Mouse (Mus musculus): Measurements from ENCODE around the gene Stk39.

The Stk39 gene

DNA sequence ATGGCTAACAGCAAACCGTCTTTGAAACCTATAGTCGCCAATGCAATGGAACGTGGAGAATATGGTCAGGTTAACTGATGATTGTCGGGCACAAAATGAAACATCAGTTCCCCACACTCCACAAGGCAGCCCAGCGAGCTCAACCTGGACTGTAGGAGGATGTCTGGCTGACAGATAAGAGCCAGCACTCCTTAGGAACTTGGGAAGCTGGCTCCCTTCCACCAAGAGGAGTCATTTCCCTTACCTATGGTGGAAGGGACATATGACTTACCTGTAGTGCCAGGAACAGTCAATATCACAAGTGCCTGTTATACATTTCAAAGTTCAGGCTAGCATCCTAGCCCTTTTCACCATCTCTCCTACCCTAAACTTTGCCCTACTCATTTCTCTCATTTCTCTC, 14.0 kb downstream of the Stk39 start:
- DNase-seq (ENCODE audit: low spot score in 2 of 2) = no peak

DNA sequence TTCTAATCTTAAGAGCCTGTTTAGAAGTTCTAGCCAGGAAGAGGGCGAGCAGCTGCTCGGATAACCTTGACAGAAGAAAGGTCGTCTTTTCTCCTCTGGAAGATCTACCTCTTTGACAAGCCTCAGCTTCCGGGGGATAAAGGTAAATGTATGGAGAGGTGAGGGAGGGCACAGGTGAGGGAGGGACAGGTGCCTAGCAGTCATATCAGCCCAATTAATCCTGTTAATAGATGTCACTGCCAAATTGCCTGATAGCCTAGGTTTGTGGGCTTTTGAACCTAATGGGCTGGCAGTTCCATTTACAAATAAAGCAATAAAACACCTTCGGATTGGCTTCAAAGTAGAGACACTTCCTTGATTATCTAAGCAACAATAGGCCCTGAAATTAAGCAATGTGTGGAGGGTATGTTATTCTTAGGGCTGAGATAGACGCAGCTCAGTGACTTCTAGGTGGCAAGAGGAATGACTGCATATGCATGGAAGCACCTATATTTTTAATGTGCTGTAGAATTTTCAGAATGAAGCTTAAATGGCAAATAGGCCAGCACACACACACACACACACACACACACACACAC, 14.5 kb downstream of the Stk39 start:
- DNase-seq (ENCODE audit: low spot score in 2 of 2) = no peak

DNA sequence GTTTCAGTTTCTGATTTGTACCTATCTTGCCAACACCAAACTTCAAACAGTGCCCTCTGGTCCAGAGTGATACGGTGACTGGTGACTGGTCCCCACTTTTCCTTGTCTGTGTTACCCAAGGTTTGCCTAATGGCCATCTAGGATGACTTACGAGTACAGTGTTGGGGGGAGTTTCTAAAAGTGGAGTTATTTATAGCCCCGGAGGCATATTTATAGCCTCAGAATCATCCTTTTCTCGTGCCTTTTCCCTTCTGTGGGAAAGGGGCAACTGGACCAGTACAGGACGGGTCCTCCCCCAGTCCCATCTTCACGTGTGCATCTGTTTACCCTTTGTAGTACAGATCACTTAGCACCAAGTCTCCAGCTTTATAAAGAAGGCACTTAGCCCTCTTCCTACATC, 15.2 kb downstream of the Stk39 start:
- DNase-seq (ENCODE audit: low spot score in 2 of 2) = no peak

DNA sequence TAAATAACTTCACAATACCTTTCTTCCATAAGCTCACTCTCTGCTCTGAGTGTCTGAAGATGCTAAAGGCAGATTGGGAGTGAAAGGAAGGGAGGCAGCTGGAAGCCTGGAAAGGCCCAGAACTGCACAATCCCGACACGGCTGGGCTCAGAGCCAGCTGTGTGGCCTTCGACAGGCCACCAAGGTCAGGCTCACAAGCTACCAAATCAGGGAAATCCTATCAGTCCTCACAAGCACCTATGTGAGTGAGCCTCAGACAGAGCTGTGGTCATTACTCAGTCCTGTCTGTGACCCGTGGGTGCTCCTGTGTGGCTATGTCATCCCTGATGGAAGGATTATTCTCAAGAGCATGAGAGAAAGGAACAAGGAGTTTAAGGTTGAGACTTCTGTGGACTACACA, 19.7 kb downstream of the Stk39 start:
- no peak for DNase-seq (ENCODE audit: low spot score in 2 of 2)

GRCm38 (mm10) chr2:68448035-68448434, 24.0 kb downstream of the Stk39 start:
- no peak for DNase-seq (ENCODE audit: low spot score in 2 of 2)

DNA sequence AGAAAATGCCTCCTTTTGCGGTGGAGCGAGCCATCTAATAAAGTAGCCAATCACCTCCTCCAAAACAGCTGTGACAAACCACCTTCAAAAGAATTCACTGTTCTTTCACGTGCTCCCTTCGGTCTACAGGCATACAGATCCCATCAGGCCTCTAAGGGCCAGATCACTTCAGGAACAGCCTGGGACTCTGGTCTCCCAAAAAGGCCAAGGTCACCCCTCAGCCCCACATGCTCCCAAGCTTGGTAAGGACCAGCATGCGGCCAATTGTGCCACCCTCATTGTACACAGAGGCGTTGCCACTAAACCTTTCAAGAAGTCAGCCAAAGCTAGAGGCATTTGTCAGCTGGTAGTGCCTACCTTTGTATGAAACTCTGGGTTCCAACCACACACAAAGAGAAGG, 28.9 kb downstream of the Stk39 start:
- no peak for DNase-seq (ENCODE audit: low spot score in 2 of 2)

- no peak for DNase-seq (ENCODE audit: low spot score in 2 of 2)
Observed at GRCm38 (mm10) chr2:68442113-68442717, 29.9 kb downstream of the Stk39 start.

DNA sequence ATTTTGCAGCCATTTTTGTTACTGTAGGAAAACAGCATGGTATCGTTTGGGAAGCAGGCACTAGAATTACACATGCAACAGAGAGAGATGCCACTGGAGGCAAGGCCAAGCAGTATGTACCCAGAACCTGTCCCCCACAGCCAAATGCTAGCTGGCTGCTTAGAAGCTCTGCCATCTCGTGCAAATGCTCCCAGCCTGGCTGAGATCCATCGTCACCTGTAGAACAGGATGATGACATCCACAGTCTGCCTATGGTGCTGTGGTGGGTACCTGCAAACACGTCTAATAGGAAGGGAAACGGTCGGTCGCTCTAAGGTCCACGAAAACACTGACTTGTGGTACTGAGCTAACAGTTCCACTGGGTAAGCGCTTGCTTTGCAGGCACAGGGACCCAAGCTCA, 32.5 kb downstream of the Stk39 start:
- DNase-seq (ENCODE audit: low spot score in 2 of 2) = no peak

DNA sequence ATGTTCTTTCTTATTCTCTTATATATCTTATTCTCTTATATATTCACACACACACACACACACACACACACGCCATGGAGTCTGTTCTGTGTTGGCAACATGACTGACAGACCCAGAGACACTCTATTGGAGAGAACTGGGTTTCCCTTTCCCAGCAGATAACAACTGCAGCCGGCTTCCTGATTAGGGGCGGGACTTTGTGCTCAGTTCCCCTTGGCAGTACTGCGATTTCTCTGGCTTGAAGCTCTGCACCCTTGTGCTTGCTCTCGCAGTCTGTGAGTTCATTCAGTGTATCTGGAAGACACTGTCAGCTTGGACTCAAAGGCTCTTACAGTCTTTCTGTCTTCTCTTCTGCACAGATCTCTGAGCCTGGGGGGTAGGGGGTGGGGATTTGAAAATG, 34.1 kb downstream of the Stk39 start:
- no peak for DNase-seq (ENCODE audit: low spot score in 2 of 2)

GRCm38 (mm10) chr2:68437216-68437615, 34.9 kb downstream of the Stk39 start:
- DNase-seq (ENCODE audit: low spot score in 2 of 2) = no peak

DNA sequence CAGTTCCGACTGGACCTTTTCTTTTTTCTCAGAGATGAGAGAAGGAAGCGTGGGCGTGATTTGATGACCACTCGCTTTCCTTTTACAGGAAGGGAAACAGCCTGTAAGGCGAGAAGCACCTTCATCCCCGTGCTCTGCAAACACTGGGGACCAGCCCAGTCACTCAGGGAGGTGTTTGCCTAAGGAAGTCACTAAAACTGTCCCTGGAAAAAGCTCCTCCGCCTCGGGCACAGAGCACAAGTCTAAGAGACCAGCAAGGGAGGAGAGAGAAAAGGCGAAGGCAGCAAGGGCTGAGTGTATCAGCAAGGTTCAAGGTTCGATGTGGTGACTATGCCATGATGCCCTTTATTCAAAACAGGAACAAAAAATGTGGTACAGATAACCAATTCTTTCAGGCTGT, 35.8 kb downstream of the Stk39 start:
- DNase-seq (ENCODE audit: low spot score in 2 of 2) = no peak

DNA sequence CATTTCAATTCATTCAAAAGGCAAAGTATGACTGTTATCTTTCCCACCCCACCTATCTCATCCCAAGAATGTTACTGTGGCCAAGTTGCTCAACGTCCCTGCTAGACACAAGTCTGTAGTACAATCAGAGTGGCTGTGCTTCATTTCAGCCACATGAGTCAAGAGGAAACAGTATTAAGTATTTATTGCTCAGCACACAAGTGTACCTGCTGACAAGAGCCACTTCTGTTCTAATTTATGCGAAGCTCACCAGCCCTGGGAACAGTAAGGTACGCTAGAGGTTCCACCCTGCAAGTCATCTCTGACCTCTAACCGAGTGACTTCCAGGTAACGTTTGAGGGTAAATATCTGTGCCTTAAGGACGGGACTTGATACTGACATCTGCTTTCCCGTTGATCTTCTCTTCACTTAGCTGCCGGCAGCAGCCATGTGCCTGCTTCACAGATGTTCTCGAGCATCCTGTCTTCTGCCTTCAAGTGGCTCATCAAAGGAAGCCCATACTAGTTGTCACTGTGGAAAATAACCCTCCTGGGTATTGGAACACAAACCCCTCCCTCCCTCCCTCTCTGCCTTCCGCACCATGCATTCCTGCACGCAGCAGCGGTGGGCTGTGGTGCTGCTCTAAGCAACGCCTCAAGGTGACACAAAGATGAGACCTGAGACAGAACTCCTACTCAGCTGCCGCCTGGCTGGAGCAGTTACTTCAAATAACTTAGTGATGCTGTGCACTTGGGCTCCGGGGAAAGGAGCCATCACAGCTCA, 36.4 kb downstream of the Stk39 start:
- no peak for DNase-seq (ENCODE audit: low spot score in 2 of 2)

DNA sequence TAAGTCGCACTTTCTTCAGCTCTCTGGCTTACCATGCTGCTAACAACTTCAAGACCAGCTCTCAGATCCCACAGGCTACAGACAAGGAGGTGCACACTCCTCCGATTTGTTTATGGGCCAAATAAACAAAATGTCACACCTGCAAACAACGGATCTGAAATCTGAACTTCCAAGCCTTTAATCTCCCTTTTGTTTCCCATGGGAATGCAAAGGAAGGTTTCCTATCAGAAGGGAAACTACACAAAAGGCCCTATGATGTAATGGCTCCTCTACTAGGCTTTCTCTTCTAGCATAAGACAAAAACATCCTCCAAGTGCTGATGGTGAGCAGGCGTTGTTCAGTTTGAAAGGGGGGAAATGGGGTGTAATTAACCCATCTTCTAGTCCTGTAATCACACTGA, 37.1 kb downstream of the Stk39 start:
- no peak for DNase-seq (ENCODE audit: low spot score in 2 of 2)

GRCm38 (mm10) chr2:68434576-68434975, 37.5 kb downstream of the Stk39 start:
- DNase-seq (ENCODE audit: low spot score in 2 of 2) = no peak

DNA sequence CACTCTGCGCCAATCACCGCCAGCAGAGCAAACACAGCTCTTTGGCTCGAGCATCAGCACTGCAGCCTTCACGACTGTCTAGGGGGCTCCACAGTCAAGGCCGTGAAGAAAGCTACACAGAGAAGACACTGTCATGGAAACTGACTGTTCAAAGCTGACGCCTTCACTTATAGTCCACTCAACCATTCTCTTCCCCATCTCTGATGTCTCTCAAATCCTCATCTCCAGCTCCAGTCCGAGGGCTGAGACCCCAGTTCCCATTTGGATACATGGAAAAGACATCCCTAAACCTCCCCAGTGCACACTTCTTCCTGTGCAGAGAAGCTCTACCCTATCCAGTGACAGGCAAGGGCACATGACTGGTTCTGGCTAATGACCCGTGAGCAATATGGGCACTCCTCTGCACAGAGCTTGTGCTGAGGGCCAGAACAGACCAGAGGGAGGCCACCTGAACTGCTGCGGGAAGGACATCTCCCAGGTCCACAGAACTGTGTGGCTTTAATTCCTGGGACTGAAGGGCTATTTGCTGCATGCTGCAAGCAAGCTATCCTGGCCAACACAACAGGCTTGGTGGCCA, 38.2 kb downstream of the Stk39 start:
- DNase-seq (ENCODE audit: low spot score in 2 of 2) = no peak

- no peak for DNase-seq (ENCODE audit: low spot score in 2 of 2)
Observed at GRCm38 (mm10) chr2:68432834-68433233, 39.2 kb downstream of the Stk39 start.

DNA sequence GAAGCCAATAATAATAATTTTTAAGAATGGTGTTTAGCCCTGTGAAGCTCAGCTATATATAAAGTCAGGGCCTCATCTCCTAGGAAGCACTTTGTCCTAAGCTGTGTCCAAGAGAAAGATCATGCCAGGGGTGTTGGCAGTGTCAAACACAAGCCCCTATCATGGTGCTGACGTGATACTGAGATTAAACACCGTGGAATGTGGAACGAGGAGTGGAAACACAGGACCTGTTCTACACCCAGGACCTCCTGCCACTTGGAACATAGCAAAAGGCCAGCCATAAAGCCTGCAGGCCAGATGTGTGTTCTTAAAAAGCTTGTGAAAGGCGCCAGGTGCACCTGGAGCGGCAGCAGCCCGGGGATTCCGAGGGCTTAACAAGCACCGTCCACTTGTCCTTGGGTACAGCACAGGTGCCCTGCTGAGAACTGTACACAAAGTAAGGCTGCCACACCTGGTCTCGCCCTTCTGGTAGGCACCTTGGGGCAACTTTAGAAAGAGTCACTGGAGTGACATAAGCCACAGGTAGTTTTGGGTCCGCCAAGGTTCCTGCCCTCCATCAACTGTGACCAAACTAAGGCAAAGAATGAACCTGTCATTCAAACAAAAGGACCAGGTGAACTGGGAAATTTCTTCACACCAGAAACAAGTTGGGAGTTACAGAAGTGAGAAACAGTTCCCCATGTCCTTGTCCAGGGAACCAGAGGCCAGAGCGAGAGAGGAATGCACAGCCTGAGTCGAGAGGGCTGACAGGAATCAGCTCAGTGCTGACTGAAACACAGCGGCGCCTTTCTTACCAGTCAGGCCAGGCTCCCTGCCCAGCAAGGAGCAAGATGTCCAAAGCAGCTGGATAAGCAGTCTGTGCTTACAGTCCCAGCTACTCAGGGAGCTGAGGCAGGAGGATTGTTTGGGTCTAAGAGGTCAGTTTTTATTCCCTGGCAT, 40.8 kb downstream of the Stk39 start:
- no peak for DNase-seq (ENCODE audit: low spot score in 2 of 2)

DNA sequence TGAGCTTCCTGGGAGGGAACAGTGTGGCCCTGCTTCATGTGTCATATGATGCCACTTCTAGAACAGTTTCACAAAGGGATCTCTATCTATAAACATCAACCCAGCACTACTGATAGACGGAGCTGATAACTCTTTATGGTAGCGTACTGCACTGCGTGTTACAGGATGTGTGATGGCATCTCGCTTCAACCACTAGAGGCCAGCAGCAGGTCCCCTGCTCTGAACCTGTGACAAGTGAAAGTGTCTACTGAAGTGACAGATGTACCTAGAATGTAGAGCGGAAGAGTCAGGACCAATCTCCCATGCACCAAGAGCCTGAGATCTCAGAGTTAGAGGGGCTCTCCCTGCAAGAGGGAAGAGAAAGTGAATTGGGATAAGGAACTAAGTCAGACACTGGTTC, 41.6 kb downstream of the Stk39 start:
- no peak for DNase-seq (ENCODE audit: low spot score in 2 of 2)

DNA sequence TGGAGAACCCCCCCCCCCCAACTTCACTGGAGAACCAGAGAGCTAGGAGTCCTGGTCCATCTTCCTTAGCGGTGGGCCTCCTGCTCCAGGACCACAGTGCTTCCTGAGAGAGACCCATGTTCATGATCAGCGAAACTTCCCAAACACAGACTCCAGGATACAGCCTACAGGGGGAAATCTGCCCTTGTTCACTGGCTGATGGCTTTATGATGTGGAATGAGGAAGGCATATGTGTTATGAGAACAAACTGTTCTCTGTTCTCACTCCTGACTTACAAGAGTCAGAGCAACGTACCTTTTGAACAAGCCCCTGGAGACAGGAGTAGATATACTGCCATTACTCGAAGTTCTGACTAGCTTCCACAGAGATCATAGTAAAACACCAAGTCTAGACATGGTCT, 42.6 kb downstream of the Stk39 start:
- DNase-seq (ENCODE audit: low spot score in 2 of 2) = no peak

- DNase-seq (ENCODE audit: low spot score in 2 of 2) = no peak
Observed at GRCm38 (mm10) chr2:68426977-68427577, 45.0 kb downstream of the Stk39 start.

- no peak for DNase-seq (ENCODE audit: low spot score in 2 of 2)
Observed at GRCm38 (mm10) chr2:68426074-68426473, 46.0 kb downstream of the Stk39 start.

DNA sequence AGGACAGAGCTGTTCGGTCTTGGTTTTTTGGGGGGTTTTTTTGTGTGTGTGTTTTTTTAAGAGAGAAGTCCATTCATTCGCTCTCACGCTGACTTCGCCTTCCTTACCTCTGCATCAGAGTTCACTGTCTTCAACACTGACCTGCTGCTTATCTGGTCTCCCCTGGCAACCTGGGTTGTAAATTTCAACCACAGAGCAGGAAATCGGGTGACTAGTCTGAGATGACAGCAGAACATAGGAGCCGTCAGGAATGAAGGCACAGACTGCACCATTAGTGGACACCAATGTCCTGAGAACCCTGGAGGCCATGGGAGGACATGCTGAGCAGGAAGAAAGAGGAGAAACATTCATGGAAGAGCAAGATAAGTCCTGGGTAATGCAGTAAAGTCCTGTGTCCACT, 51.1 kb downstream of the Stk39 start:
- DNase-seq (ENCODE audit: low spot score in 2 of 2) = no peak

Data from spleen, postnatal 14 days (tissue).